Mouse (Mus musculus): ENCODE measurements around the gene Dock2. TPM values are rescaled to one million over a fixed set of nuclear protein-coding genes. Genes with fewer than 3 reads are reported as not detected.

The Dock2 gene
- total and polyA plus RNA-seq, 2 experiments from 2014 or later: 0.33 to 3.1 TPM

DNA sequence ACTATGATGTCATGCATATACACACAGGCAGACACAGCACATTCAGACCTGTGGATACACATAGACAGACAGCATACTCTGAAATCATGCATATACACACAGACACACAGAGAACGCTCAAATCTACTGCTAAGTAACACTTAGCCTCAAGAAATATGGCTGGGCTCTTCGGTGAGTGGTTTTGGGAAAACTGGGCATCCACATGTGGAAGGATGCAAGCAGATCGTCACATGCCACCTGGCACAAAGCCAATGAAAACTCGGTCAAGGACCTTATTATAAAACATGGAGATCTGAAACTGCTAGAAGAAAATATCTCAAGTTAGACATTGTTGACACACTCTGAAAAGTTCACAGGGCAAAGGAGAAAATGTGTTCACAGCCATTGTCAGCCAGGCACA is 255.7 kb downstream of the Dock2 start:
- TF ChIP-seq CTCF (IDR thresholded peaks at IDR 0.05; ENCODE audit: low read depth) (no peak), EP300 (IDR thresholded peaks at IDR 0.05; ENCODE audit: low read depth) (no peak)

DNA sequence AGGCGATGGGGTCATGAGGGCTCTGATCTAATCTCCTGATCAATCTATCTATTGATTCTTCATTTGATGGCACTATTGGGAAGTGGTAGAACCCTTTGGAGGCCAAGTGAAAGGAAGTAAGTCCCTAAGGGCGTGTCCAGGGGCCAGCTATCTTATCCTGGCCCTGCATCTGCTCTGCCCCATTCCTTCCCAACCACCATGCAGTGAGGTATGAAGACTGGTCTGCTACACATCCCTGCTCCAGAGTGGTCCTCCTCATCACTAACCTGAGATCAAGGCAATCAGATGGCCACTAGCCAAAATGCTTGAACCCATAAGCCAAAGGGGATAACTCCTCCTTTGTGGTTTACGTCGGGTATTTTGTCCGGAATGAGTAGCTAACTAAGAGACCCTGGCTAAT is 256.5 kb downstream of the Dock2 start:
- no peak overlapping the region for H3K9ac ChIP-seq (replicated peaks; ENCODE audit: low read depth, low read length)
- H3K27me3 ChIP-seq (ENCODE audit: control insufficient read depth, insufficient read depth, low read length): no peaks in the 10 kb centered on the region
- ATAC-seq (ENCODE audit: insufficient read depth, low read depth): no peak
- DNase-seq (ENCODE audit: low spot score): no peak
- whole genome bisulfite sequencing: 77% methylated on average over 5 of the region's 5 CpGs
- no peak overlapping the region for H3K27ac ChIP-seq (ENCODE audit: low read depth)
- H3K4me3 ChIP-seq (ENCODE audit: low read depth, low read length): no peak overlapping the region
- H3K4me1 ChIP-seq (ENCODE audit: control insufficient read depth, insufficient read depth): no peaks in the 10 kb centered on the region
- no peaks in the 10 kb centered on the region for H3K9me3 ChIP-seq (replicated peaks; ENCODE audit: control insufficient read depth, low read length)
- no peaks in the 10 kb centered on the region for H3K36me3 ChIP-seq (replicated peaks; ENCODE audit: control insufficient read depth, insufficient read depth, low read length)
- TF ChIP-seq CTCF (IDR thresholded peaks at IDR 0.05; ENCODE audit: low read depth) (no peak), EP300 (IDR thresholded peaks at IDR 0.05; ENCODE audit: low read depth) (no peak)
- no peak overlapping the region for H3K4me2 ChIP-seq (ENCODE audit: low read depth, low read length)

More for the DNA sequence above, 255.7 kb downstream of the Dock2 start:
- no peak for DNase-seq (ENCODE audit: low spot score)
- Histone ChIP-seq H3K36me3 (replicated peaks; ENCODE audit: control insufficient read depth, insufficient read depth, low read length) (no peaks in the 10 kb centered on the region), H3K9me3 (replicated peaks; ENCODE audit: control insufficient read depth, low read length) (no peaks in the 10 kb centered on the region), H3K27ac (ENCODE audit: low read depth) (no peak overlapping the region), H3K4me3 (ENCODE audit: low read depth, low read length) (no peak overlapping the region), H3K4me2 (ENCODE audit: low read depth, low read length) (no peak overlapping the region), H3K27me3 (ENCODE audit: control insufficient read depth, insufficient read depth, low read length) (no peaks in the 10 kb centered on the region), H3K4me1 (ENCODE audit: control insufficient read depth, insufficient read depth) (no peaks in the 10 kb centered on the region), H3K9ac (replicated peaks; ENCODE audit: low read depth, low read length) (no peak overlapping the region)
- 73% methylated on average over 4 of the region's 4 CpGs for WGBS
- ATAC-seq (ENCODE audit: insufficient read depth, low read depth): no peak

DNA sequence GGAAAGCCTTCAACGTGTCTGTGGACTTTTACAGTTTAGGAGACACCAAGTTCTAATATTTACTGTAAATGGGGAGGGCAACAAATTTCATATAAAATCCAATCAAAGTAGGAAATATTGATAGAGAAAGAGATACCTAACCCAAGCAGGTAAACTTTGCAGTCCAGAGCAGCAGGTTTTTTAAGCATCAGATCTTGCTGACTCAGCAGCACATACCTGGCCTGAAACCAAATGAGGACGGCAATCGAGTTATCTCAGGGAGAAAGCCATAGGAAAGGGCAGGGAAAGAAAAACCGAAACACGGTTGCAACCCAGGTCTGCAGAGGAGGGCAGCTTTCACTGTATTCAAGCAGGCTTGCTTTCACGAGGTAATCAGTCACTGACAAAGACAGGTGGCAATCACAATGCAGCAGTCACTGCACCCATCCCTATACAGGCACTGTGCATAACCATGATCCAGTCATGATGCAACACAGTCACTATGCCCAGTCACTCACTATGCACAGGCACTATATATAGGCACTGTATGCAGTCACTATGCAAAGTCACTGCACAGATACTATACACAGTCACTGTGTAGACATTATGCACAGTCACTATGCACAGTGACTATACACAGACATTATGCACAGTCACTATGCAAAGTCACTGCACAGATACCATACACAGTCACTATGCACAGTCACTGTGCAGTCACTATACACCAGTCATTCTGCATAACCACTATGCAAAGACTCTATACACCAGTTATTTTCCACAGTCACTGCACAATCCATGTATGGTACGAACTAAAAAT is 258.4 kb downstream of the Dock2 start:
- Histone ChIP-seq H3K4me2 (ENCODE audit: low read depth, low read length) (no peak overlapping the region), H3K9ac (replicated peaks; ENCODE audit: low read depth, low read length) (no peak overlapping the region), H3K9me3 (replicated peaks; ENCODE audit: control insufficient read depth, low read length) (no peaks in the 10 kb centered on the region), H3K27ac (ENCODE audit: low read depth) (no peak overlapping the region), H3K4me1 (ENCODE audit: control insufficient read depth, insufficient read depth) (no peaks in the 10 kb centered on the region), H3K36me3 (replicated peaks; ENCODE audit: control insufficient read depth, insufficient read depth, low read length) (no peaks in the 10 kb centered on the region), H3K27me3 (ENCODE audit: control insufficient read depth, insufficient read depth, low read length) (no peaks in the 10 kb centered on the region), H3K4me3 (ENCODE audit: low read depth, low read length) (no peak overlapping the region)
- no peak for DNase-seq (ENCODE audit: low spot score)
- no peak for ATAC-seq (ENCODE audit: insufficient read depth, low read depth)
- WGBS: 31% methylated on average over 7 of the region's 7 CpGs
- no peak for TF ChIP-seq EP300 (IDR thresholded peaks at IDR 0.05; ENCODE audit: low read depth)
- TF ChIP-seq CTCF (IDR thresholded peaks at IDR 0.05; ENCODE audit: low read depth): no peak

DNA sequence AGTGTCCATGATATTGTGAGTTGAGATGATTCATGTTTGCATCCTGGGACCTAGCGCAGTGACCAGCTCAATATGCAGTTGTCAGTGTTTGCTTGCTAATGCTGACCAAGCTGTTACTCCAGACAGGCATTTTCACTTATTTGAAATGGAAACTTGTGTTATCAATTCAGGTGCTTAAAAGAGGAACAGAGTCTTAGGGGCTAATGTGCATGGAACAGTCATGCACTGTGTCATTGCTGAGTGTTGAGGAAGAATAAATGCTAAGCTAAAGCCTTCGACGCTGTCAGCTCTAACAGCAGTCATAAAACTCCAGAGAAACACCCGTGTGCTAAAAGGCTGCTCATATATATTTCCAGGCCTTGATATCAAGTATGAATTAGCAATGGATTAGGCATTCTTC is 259.1 kb downstream of the Dock2 start:
- 66% methylated on average over 4 of the region's 4 CpGs for WGBS
- TF ChIP-seq CTCF (IDR thresholded peaks at IDR 0.05; ENCODE audit: low read depth): no peak
- TF ChIP-seq EP300 (IDR thresholded peaks at IDR 0.05; ENCODE audit: low read depth): no peak

DNA sequence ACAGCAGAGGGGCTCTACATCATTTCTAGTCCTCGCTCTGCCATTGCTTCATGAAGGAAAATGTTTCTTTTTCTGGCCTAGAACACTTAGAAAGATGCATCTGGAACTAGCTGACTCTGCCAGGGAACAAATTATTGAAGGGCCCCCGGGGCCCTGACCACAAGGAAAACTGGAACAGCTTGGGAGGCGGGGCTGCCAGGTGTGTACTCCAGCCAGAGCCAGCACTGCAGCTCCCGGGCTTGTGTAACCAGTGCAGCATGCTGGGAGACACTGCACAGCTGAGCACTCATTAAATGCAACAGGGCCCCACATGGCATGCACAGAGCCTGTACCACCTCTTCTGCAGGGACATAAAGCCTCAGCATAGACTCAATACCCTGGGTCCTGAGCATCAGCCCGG is 265.1 kb downstream of the Dock2 start:
- Histone ChIP-seq H3K27me3 (ENCODE audit: control insufficient read depth, insufficient read depth, low read length) (no peaks in the 10 kb centered on the region), H3K4me3 (ENCODE audit: low read depth, low read length) (no peak overlapping the region), H3K4me2 (ENCODE audit: low read depth, low read length) (no peak overlapping the region), H3K9ac (replicated peaks; ENCODE audit: low read depth, low read length) (no peak overlapping the region), H3K27ac (ENCODE audit: low read depth) (no peak overlapping the region), H3K4me1 (ENCODE audit: control insufficient read depth, insufficient read depth) (no peaks in the 10 kb centered on the region), H3K36me3 (replicated peaks; ENCODE audit: control insufficient read depth, insufficient read depth, low read length) (no peaks in the 10 kb centered on the region), H3K9me3 (replicated peaks; ENCODE audit: control insufficient read depth, low read length) (no peaks in the 10 kb centered on the region)
- ATAC-seq (ENCODE audit: insufficient read depth, low read depth) (no peak), DNase-seq (ENCODE audit: low spot score) (no peak)
- TF ChIP-seq CTCF (IDR thresholded peaks at IDR 0.05; ENCODE audit: low read depth) (no peak), EP300 (IDR thresholded peaks at IDR 0.05; ENCODE audit: low read depth) (no peak)
- 65% methylated on average over 5 of the region's 5 CpGs for WGBS

More for the DNA sequence above, 259.1 kb downstream of the Dock2 start:
- Histone ChIP-seq H3K9me3 (replicated peaks; ENCODE audit: control insufficient read depth, low read length) (no peaks in the 10 kb centered on the region), H3K4me1 (ENCODE audit: control insufficient read depth, insufficient read depth) (no peaks in the 10 kb centered on the region), H3K27me3 (ENCODE audit: control insufficient read depth, insufficient read depth, low read length) (no peaks in the 10 kb centered on the region), H3K36me3 (replicated peaks; ENCODE audit: control insufficient read depth, insufficient read depth, low read length) (no peaks in the 10 kb centered on the region), H3K4me2 (ENCODE audit: low read depth, low read length) (no peak overlapping the region), H3K27ac (ENCODE audit: low read depth) (no peak overlapping the region), H3K4me3 (ENCODE audit: low read depth, low read length) (no peak overlapping the region), H3K9ac (replicated peaks; ENCODE audit: low read depth, low read length) (no peak overlapping the region)
- DNase-seq (ENCODE audit: low spot score) (no peak), ATAC-seq (ENCODE audit: insufficient read depth, low read depth) (no peak)

DNA sequence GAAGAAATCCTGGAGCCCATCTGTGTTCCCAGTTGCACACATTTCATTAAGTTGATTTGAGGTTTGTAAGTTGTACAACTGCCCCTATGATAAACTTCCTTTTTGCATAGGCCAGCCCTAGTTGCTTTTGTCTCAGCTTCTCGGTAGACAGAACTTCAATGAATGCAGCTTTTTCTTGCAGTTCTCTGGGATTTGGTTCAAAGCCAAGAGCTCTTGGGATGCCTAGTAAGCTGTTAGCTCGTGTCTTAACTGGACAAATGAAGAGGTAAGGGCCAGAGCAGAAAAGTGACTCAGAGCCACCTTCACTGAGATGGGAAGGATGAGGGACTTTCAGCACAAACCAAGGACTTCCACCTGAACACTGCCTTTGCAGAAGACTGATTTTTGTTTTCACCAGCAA is 266.7 kb downstream of the Dock2 start:
- H3K36me3 ChIP-seq (replicated peaks; ENCODE audit: control insufficient read depth, insufficient read depth, low read length): no peaks in the 10 kb centered on the region
- no peak overlapping the region for H3K9ac ChIP-seq (replicated peaks; ENCODE audit: low read depth, low read length)
- no peak overlapping the region for H3K4me3 ChIP-seq (ENCODE audit: low read depth, low read length)
- TF ChIP-seq EP300 (IDR thresholded peaks at IDR 0.05; ENCODE audit: low read depth) (no peak), CTCF (IDR thresholded peaks at IDR 0.05; ENCODE audit: low read depth) (no peak)
- H3K27ac ChIP-seq (ENCODE audit: low read depth): no peak overlapping the region
- no peaks in the 10 kb centered on the region for H3K27me3 ChIP-seq (ENCODE audit: control insufficient read depth, insufficient read depth, low read length)
- H3K4me1 ChIP-seq (ENCODE audit: control insufficient read depth, insufficient read depth): no peaks in the 10 kb centered on the region
- DNase-seq (ENCODE audit: low spot score) (no peak), ATAC-seq (ENCODE audit: insufficient read depth, low read depth) (no peak)
- H3K4me2 ChIP-seq (ENCODE audit: low read depth, low read length): no peak overlapping the region
- H3K9me3 ChIP-seq (replicated peaks; ENCODE audit: control insufficient read depth, low read length): no peaks in the 10 kb centered on the region
- WGBS: 46% methylated on average over 2 of the region's 2 CpGs
